Mouse (Mus musculus) kidney, adult 2 months (tissue): Measurements from ENCODE around the gene Asb15.

Source experiments
- CTCF ChIP-seq: fragments of 200-500 bp; conservative IDR thresholded peaks from 2 replicates; pipeline ENCODE4 v1.5.1; 2011; ENCODE audit warnings: low read depth, mild to moderate bottlenecking, control low read depth, low read length, moderate library complexity, mixed read lengths; ENCODE audit not compliant: insufficient read depth, insufficient read length
- POLR2A ChIP-seq: fragments of 200-500 bp; IDR thresholded peaks from one replicate; pipeline ENCODE4 v1.6.1; 2011; ENCODE audit warnings: low read depth, low read length, control low read depth

DNA sequence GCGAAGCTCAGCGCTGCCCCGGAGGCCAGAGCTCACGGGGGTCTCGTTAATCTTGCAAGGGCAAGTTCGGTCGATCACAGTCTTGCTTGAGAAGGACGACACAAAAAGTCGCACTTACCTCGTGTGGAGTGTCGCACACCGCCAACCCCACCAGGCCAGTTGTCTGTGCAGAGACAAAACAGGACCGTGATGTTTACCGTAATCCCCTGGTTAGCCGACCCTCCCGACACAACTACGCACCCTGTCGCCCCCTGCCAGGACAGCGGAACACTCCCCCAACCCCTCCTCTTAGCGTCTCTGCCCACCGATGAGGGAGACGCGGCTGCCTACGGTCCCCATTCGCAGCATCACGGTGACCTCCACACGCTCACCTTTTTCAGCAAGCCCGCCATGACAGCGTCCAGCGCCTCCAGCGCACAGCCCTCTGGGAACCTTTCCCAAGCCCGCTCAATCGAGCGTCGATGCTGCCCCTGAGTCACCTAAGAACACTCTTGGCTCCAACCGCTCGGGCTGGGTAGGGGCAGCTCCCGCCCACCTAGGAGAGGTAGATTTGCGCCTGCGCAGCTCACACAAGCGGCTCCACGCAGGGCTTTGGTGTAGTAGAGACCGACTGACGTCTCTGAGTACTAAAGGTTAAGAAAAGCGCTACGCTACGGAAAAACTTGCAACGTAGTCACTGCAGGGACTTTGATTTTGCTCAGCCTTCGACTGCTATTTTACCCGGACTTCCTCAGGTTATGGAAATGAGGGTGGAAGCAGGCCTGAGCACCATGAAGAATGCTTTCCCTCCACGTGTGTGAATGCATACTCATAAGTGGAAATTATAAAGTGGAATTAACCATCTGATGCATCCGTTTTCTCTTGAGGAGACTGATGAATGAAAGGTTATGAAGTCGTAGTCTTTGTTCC, 535 bp upstream of the Asb15 start, which contains the start of gene Ndufa5:
- TF ChIP-seq CTCF (no peak), POLR2A (peak; percentile 79)
